ENCODE assay signal across 23 mouse cellular contexts in genomic region chr12:27881720-27882119, GRCm38 (mm10).
DNase-seq lines count a peak whose midpoint lies in the region; ATAC-seq and TF ChIP-seq lines count a peak whose summit lies in the region.
"Had no signal": no experiment of that assay in that cellular context is flagged by ENCODE, and none has a peak within 500 bp of the region (broad histone marks: within the 10 kb centered on the region; RNA-seq: fewer than 3 reads in every experiment).

No protein-coding gene starts in this region.

- ATAC-seq in kidney, postnatal 0 days (replicated peaks; ENCODE audit: low FRiP score, low read depth), result no peak
- ATAC-seq in limb, embryonic 12.5 days (ENCODE audit: insufficient number of reproducible peaks, insufficient read depth, low FRiP score, low TSS enrichment, low read depth), result 0 out of 2 replicates have a peak, but pooled peaks have one; percentile 47
- ATAC-seq in megakaryocyte progenitor cell, adult 5-6 weeks (replicated peaks; ENCODE audit: poor library complexity), result no peak

- TF ChIP-seq CTCF in kidney, postnatal 0 days (IDR thresholded peaks at IDR 0.05; ENCODE audit: low read depth), result no peak
- TF ChIP-seq CTCF in brain, embryonic 14.5 days (IDR thresholded peaks at IDR 0.05; ENCODE audit: borderline replicate concordance, extremely low read depth, insufficient read depth, insufficient read length), result no peak

- TF ChIP-seq POLR2A in brain, embryonic 14.5 days (IDR thresholded peaks at IDR 0.05; ENCODE audit: borderline replicate concordance, extremely low read depth, insufficient read depth, insufficient read length, poor library complexity, severe bottlenecking), result no peak

- H3K9ac ChIP-seq in kidney, postnatal 0 days (ENCODE audit: low read depth, low read length), result no peak overlapping the region
- H3K9ac ChIP-seq in limb, embryonic 12.5 days (replicated peaks), result no peak overlapping the region
- H3K9ac ChIP-seq: heart, embryonic 13.5 days; hindbrain, embryonic 15.5 days had no signal

- H3K4me3 ChIP-seq in kidney, postnatal 0 days (replicated peaks; ENCODE audit: low read depth, low read length), result no peak overlapping the region
- H3K4me3 ChIP-seq in limb, embryonic 12.5 days (replicated peaks), result no peak overlapping the region
- H3K4me3 ChIP-seq: heart, embryonic 13.5 days; hindbrain, embryonic 15.5 days; layer of hippocampus, adult 2 months; midbrain, embryonic 10.5 days had no signal

- no peaks in the 10 kb centered on the region for H3K4me1 ChIP-seq in kidney, postnatal 0 days (replicated peaks; ENCODE audit: insufficient read depth, low read length)
- no peaks in the 10 kb centered on the region for H3K4me1 ChIP-seq in limb, embryonic 12.5 days (replicated peaks)
- H3K4me1 ChIP-seq: heart, embryonic 13.5 days; hindbrain, embryonic 15.5 days; midbrain, embryonic 10.5 days had no signal

- intact Hi-C loops in heart, postnatal 10 days (cut with DNase I), result no loop called here

- peak; percentile 69 for DNase-seq in kidney, postnatal 0 days (ENCODE audit: low spot score)
- no peak for DNase-seq in kidney, postnatal 36 days
- DNase-seq in brain, embryonic 14.5 days (ENCODE audit: low read depth), result peak; percentile 27
- peak; percentile 64 for DNase-seq in embryo, embryonic 11 days
- DNase-seq in c-Kit-positive CD71-positive TER-119-positive erythroid progenitor cells, embryonic 14.5 days (ENCODE audit: low spot score), result no peak
- no peak for DNase-seq in heart, postnatal 10 days
- DNase-seq: B cell, adult 2 months; cerebellum, adult 9-11 months; gastrocnemius, postnatal 14 days; heart, adult 18-20 months; heart, postnatal 36 days; kidney, adult 11 months; layer of hippocampus, postnatal 36 days; lung, adult 18-20 months; right cerebral cortex, adult 18-20 months; thymus, postnatal 14 days had no signal

- WGBS in kidney, postnatal 0 days, result 17% methylated on average over 4 of the region's 4 CpGs
- WGBS in limb, embryonic 12.5 days, result 18% methylated on average over 4 of the region's 4 CpGs

- no peak overlapping the region for H3K27ac ChIP-seq in kidney, postnatal 0 days
- H3K27ac ChIP-seq in limb, embryonic 12.5 days, result no peak overlapping the region
- H3K27ac ChIP-seq: heart, embryonic 13.5 days; hindbrain, embryonic 15.5 days; layer of hippocampus, adult 2 months; midbrain, embryonic 10.5 days had no signal

- no peak overlapping the region for H3K4me2 ChIP-seq in kidney, postnatal 0 days (ENCODE audit: low read length)
- H3K4me2 ChIP-seq in limb, embryonic 12.5 days, result no peak overlapping the region
- H3K4me2 ChIP-seq: heart, embryonic 13.5 days; hindbrain, embryonic 15.5 days; liver, embryonic 11.5 days had no signal

- no peaks in the 10 kb centered on the region for H3K36me3 ChIP-seq in kidney, postnatal 0 days (ENCODE audit: insufficient read depth, low read length)
- no peaks in the 10 kb centered on the region for H3K36me3 ChIP-seq in limb, embryonic 12.5 days
- H3K36me3 ChIP-seq: heart, embryonic 13.5 days; hindbrain, embryonic 15.5 days; midbrain, embryonic 10.5 days had no signal

- no peaks in the 10 kb centered on the region for H3K27me3 ChIP-seq in kidney, postnatal 0 days (ENCODE audit: insufficient read depth, low read length)
- no peaks in the 10 kb centered on the region for H3K27me3 ChIP-seq in limb, embryonic 12.5 days
- H3K27me3 ChIP-seq: heart, embryonic 13.5 days; hindbrain, embryonic 15.5 days had no signal

- H3K9me3 ChIP-seq in kidney, postnatal 0 days (replicated peaks; ENCODE audit: low read length), result no peaks in the 10 kb centered on the region
- no peaks in the 10 kb centered on the region for H3K9me3 ChIP-seq in limb, embryonic 12.5 days
- H3K9me3 ChIP-seq: heart, embryonic 13.5 days; hindbrain, embryonic 15.5 days; midbrain, embryonic 10.5 days had no signal

Comparison
In these comparisons a context has a peak if more than half of its experiments do, and no peak if none do; other contexts are left out.
1. DNase-seq: peak in kidney, postnatal 0 days (single experiment), brain, embryonic 14.5 days (single experiment) and embryo, embryonic 11 days (single experiment); none in kidney, postnatal 36 days (0 of 2), c-Kit-positive CD71-positive TER-119-positive erythroid progenitor cells, embryonic 14.5 days (single experiment) and heart, postnatal 10 days (0 of 2).